Mouse (Mus musculus): Measurements from ENCODE around the gene 1700029I15Rik.

The 1700029I15Rik gene

GRCm38 (mm10) chr2:92430089-92430488 is 47.8 kb downstream of the 1700029I15Rik start:
- no peak for DNase-seq

- peak; percentile 62 for DNase-seq
Measured at GRCm38 (mm10) chr2:92430723-92431541, 48.6 kb downstream of the 1700029I15Rik start.

GRCm38 (mm10) chr2:92431611-92432179 is 49.4 kb downstream of the 1700029I15Rik start:
- DNase-seq = peak; percentile 22

- DNase-seq = peak; percentile 59
Measured at GRCm38 (mm10) chr2:92432299-92433295, 50.3 kb downstream of the 1700029I15Rik start.

GRCm38 (mm10) chr2:92433578-92434374 is 51.4 kb downstream of the 1700029I15Rik start, which contains the start of gene Cry2:
Gene Cry2, minus strand, starts transcription at chr2:92434043.
- peak; percentile 98 for DNase-seq

- DNase-seq = no peak
Measured at GRCm38 (mm10) chr2:92434375-92434745, 52.0 kb downstream of the 1700029I15Rik start.

- DNase-seq = no peak
Measured at GRCm38 (mm10) chr2:92435023-92435422, 52.7 kb downstream of the 1700029I15Rik start.

Data from right cerebral cortex, postnatal 4 days (tissue).